Mouse (Mus musculus): Measurements from ENCODE around the gene Meox2.

GRCm38 (mm10) chr12:37143879-37144278 is 35.5 kb downstream of the Meox2 start:
- no peak for TF ChIP-seq CTCF (IDR thresholded peaks at IDR 0.05)
- no peak for TF ChIP-seq EP300 (IDR thresholded peaks at IDR 0.05)

Measured in lung, postnatal 0 days (tissue).